Mouse (Mus musculus): Measurements from ENCODE around the gene Ado.

GRCm38 (mm10) chr10:67539401-67539730 is 9.4 kb downstream of the Ado start:
- TF ChIP-seq CTCF (IDR thresholded peaks at IDR 0.05; ENCODE audit: low read depth, low read length) (no peak), POLR2A (IDR thresholded peaks at IDR 0.05; ENCODE audit: borderline replicate concordance, low read depth, low read length) (no peak)

Measured in bone marrow macrophage, adult 2 months (primary cell).